Mouse (Mus musculus): ENCODE results near the gene Ddx58. TPM values are rescaled to one million over a fixed set of nuclear protein-coding genes. Genes with fewer than 3 reads are reported as not detected.

Gene Ddx58
- polyA plus RNA-seq, 1 experiment from 2014 or later = 3.7 TPM

DNA sequence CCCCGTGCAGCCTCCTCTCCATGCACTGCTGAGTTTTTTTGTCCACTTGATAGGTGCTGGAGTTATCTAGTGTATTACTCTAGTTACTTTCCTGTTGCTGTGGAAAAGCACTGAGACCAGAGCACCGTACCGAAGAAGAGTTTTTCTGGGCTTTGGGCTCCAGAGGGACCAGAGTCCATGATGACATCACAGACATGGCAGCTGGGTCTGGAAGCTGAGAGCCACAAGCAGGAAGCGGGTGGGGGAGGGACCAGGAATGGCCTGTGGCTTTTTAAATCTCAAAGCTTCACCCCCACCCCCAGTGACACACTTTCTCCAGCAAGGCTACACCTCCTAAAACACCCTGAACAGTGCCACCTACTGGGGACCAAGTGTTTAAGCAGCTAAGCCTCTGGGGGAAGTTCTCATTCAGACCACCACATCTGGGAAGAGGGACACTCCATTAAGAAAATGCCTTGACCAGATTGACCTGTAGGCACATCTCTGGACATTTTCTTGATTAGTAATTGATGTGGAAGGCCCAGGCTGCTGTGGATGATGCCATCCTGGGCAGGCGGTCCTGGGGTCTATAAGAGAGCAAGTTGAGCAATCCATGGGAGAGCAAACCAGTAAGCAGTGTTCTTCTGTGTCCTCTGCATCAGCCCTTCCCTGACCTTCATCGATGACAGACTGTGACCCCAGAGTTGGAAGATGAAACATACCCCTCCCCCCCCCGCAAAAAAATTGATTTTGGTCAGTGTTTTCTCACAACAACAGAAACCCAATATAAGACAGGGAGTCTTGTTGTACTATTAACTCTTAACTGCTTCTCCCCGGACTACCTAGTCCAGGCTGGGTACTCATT is 78.8 kb downstream of the Ddx58 start:
- H3K4me3 ChIP-seq (replicated peaks; ENCODE audit: low read depth, low read length) = no peak overlapping the region
- ATAC-seq (ENCODE audit: low FRiP score, low TSS enrichment) = no peak
- 96% methylated on average over 8 of the region's 8 CpGs for WGBS
- 0 out of 2 replicates have a peak, but pooled peaks cover 3% of the 10 kb centered on the region for H3K4me1 ChIP-seq (ENCODE audit: control insufficient read depth, insufficient read depth, low read length)
- DNase-seq = no peak
- H3K9ac ChIP-seq (replicated peaks; ENCODE audit: low read length) = no peak overlapping the region
- H3K27me3 ChIP-seq (ENCODE audit: control insufficient read depth, insufficient read depth, low read length) = no peaks in the 10 kb centered on the region
- peaks cover 11% of the 10 kb centered on the region; the same call in 1 of the 2 replicates for H3K36me3 ChIP-seq (ENCODE audit: control insufficient read depth, insufficient read depth, low read length)
- H3K27ac ChIP-seq (replicated peaks; ENCODE audit: low read depth, low read length) = no peak overlapping the region
- no peaks in the 10 kb centered on the region for H3K9me3 ChIP-seq (ENCODE audit: control insufficient read depth, low read length)
- no peak overlapping the region for H3K4me2 ChIP-seq (ENCODE audit: low read length)

GRCm38 (mm10) chr4:40158224-40158540 is 81.4 kb downstream of the Ddx58 start:
- Histone ChIP-seq H3K9ac (replicated peaks; ENCODE audit: low read length) (no peak overlapping the region), H3K27ac (replicated peaks; ENCODE audit: low read depth, low read length) (no peak overlapping the region), H3K36me3 (ENCODE audit: control insufficient read depth, insufficient read depth, low read length) (no peaks in the 10 kb centered on the region), H3K27me3 (ENCODE audit: control insufficient read depth, insufficient read depth, low read length) (no peaks in the 10 kb centered on the region), H3K4me1 (ENCODE audit: control insufficient read depth, insufficient read depth, low read length) (0 out of 2 replicates have a peak, but pooled peaks cover 3% of the 10 kb centered on the region), H3K4me2 (ENCODE audit: low read length) (no peak overlapping the region), H3K4me3 (replicated peaks; ENCODE audit: low read depth, low read length) (no peak overlapping the region), H3K9me3 (ENCODE audit: control insufficient read depth, low read length) (no peaks in the 10 kb centered on the region)
- ATAC-seq (ENCODE audit: low FRiP score, low TSS enrichment) (no peak), DNase-seq (no peak)
- 90% methylated on average over 5 of the region's 5 CpGs for WGBS

DNA sequence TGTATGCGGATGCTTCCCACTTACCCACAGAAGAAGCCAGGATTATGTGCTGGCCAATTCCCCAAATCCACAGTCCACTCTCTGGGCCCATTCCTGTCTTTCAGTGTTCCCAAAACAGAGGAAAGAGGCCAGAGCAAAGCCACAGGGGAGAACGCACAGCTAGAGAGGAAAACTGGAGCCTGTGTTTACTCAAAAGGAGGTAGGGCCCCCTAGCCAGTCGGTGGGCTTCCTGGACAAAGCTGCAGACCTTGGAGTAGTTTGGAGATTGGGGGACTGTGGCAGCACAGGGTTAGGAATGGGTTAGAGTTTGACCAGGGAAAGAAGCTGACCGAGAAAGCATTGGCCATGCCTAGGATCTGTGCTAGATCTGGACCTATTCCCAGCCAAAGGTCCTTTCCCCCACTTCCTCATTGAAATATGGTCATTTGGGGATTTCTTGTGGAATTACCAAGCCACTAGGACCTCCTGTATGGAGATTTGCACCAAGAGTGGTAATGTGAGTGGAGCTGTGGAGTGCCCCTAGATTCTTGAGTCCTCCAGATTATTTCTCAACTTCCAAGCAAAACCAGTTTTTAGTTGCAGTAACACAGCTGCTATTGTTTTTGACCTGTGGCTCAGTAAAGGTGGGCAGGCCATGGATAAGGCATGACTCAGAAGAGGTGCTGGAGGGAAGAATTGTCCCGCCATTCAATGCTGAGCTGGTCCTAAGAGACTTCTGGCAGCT is 82.0 kb downstream of the Ddx58 start:
- ATAC-seq (ENCODE audit: low FRiP score, low TSS enrichment) = no peak
- DNase-seq = no peak
- H3K27ac ChIP-seq (replicated peaks; ENCODE audit: low read depth, low read length) = no peak overlapping the region
- H3K36me3 ChIP-seq (ENCODE audit: control insufficient read depth, insufficient read depth, low read length) = no peaks in the 10 kb centered on the region
- WGBS = 91% methylated on average over 5 of the region's 5 CpGs
- H3K4me3 ChIP-seq (replicated peaks; ENCODE audit: low read depth, low read length) = no peak overlapping the region
- no peak overlapping the region for H3K9ac ChIP-seq (replicated peaks; ENCODE audit: low read length)
- H3K4me1 ChIP-seq (ENCODE audit: control insufficient read depth, insufficient read depth, low read length) = 0 out of 2 replicates have a peak, but pooled peaks cover 3% of the 10 kb centered on the region
- H3K27me3 ChIP-seq (ENCODE audit: control insufficient read depth, insufficient read depth, low read length) = no peaks in the 10 kb centered on the region
- H3K9me3 ChIP-seq (ENCODE audit: control insufficient read depth, low read length) = no peaks in the 10 kb centered on the region
- H3K4me2 ChIP-seq (ENCODE audit: low read length) = no peak overlapping the region

DNA sequence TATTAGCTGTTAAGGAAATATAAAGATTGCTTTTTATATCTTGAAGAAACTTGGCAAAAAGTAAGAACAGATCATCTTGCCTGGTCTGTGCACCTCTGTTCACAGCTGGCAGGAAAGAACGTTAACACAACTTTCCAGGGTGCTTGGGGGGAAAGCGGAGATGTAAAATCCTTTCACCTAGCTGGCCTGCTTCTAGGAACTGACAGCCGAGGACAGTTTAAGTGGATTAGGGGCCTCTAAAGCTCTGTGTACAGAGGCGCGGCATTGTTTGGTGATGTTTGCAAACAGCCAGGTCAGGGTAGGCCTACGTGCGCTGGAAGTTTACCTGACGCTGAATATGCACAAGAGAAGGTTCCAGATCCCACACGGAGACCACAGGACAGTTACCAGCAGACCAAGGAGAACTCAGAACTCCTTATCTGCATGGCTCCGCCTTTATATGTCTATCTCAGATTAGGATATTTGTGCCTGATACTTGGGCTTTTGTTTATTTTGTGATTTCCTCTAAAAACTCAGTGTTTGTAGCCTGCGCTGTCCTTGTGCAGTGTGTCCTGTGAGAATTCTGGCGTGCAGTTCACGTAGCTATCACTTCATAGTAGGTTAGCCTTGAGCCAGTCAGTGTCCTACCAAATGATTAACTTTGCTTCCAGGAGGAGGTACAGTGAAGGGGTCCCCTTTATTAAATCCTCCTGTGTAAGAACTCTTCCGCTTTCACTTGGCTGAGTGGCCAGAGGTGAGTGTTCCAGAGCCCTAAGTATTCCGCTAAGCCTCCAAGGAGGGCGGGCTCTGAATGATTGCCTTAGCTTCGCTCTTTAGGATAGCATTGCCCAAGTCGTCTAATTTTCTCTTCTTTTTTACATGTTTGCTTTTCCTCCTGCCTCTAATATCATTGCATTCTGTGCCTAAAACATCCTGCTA is 82.8 kb downstream of the Ddx58 start:
- H3K4me2 ChIP-seq (ENCODE audit: low read length) = no peak overlapping the region
- no peak overlapping the region for H3K4me3 ChIP-seq (replicated peaks; ENCODE audit: low read depth, low read length)
- 72% methylated on average over 18 of the region's 18 CpGs for WGBS
- no peak overlapping the region for H3K9ac ChIP-seq (replicated peaks; ENCODE audit: low read length)
- H3K4me1 ChIP-seq (ENCODE audit: control insufficient read depth, insufficient read depth, low read length) = 0 out of 2 replicates have a peak, but pooled peaks cover 3% of the 10 kb centered on the region
- H3K36me3 ChIP-seq (ENCODE audit: control insufficient read depth, insufficient read depth, low read length) = no peaks in the 10 kb centered on the region
- no peaks in the 10 kb centered on the region for H3K9me3 ChIP-seq (ENCODE audit: control insufficient read depth, low read length)
- no peak for DNase-seq
- no peak overlapping the region for H3K27ac ChIP-seq (replicated peaks; ENCODE audit: low read depth, low read length)
- no peak for ATAC-seq (ENCODE audit: low FRiP score, low TSS enrichment)
- H3K27me3 ChIP-seq (ENCODE audit: control insufficient read depth, insufficient read depth, low read length) = no peaks in the 10 kb centered on the region

DNA sequence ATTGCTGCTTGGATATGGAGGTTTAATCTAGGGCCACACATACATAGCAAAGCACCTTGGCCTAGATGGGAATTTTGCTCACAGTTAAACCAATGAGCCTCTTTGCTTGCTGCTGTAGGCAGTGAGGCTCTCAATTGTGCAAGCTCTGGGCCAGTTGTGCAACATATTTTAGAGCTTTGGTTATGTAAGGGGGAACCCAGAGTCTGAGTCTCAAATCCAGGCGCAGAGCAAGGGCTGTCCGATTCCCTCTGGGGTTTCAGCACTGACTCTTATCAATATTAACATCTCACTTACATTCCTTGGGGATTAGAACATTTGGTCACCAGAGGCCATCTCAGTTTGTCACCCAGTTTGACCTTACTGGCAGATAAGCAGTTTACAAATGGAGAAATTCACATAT is 83.5 kb downstream of the Ddx58 start:
- no peak for DNase-seq
- no peaks in the 10 kb centered on the region for H3K27me3 ChIP-seq (ENCODE audit: control insufficient read depth, insufficient read depth, low read length)
- 0 out of 2 replicates have a peak, but pooled peaks cover 3% of the 10 kb centered on the region for H3K4me1 ChIP-seq (ENCODE audit: control insufficient read depth, insufficient read depth, low read length)
- no peak overlapping the region for H3K4me2 ChIP-seq (ENCODE audit: low read length)
- H3K9ac ChIP-seq (replicated peaks; ENCODE audit: low read length) = no peak overlapping the region
- H3K36me3 ChIP-seq (ENCODE audit: control insufficient read depth, insufficient read depth, low read length) = no peaks in the 10 kb centered on the region
- H3K27ac ChIP-seq (replicated peaks; ENCODE audit: low read depth, low read length) = no peak overlapping the region
- 78% methylated on average over 2 of the region's 2 CpGs for WGBS
- no peak for ATAC-seq (ENCODE audit: low FRiP score, low TSS enrichment)
- H3K4me3 ChIP-seq (replicated peaks; ENCODE audit: low read depth, low read length) = no peak overlapping the region
- H3K9me3 ChIP-seq (ENCODE audit: control insufficient read depth, low read length) = no peaks in the 10 kb centered on the region

DNA sequence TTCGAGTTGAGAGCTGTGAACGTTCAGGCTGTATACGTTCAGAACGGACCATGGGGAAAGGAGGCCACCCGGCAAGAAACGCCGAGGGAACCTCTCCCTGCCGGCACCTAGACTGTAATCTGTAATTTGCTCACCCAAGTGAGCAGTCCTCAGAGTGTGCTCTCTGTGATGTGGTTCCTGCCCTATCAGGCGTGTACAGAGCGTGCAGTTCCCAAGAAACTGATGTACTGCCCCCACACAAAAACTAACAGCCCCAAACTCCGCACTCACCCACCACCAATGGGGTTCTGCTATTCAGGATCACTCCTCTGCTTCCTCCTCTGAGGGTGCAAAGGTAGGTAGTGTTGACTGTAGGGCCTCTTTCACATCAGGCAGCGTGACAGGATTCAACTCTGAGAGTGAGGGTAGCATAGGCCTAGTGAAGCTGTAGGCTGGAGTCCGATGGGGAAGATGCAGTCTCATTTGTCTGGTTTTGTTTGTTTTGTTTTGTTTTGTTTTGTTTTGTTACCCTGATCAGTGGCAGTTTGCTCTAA is 84.1 kb downstream of the Ddx58 start:
- 93% methylated on average over 13 of the region's 13 CpGs for WGBS

GRCm38 (mm10) chr4:40154751-40155150 is 84.9 kb downstream of the Ddx58 start:
- 92% methylated on average over 4 of the region's 4 CpGs for WGBS
- H3K4me1 ChIP-seq (ENCODE audit: control insufficient read depth, insufficient read depth, low read length) = 0 out of 2 replicates have a peak, but pooled peaks cover 3% of the 10 kb centered on the region
- DNase-seq = no peak

More for the DNA sequence above, 84.1 kb downstream of the Ddx58 start:
- Histone ChIP-seq H3K9ac (replicated peaks; ENCODE audit: low read length) (no peak overlapping the region), H3K27ac (replicated peaks; ENCODE audit: low read depth, low read length) (no peak overlapping the region), H3K4me3 (replicated peaks; ENCODE audit: low read depth, low read length) (no peak overlapping the region), H3K27me3 (ENCODE audit: control insufficient read depth, insufficient read depth, low read length) (no peaks in the 10 kb centered on the region), H3K9me3 (ENCODE audit: control insufficient read depth, low read length) (no peaks in the 10 kb centered on the region), H3K4me2 (ENCODE audit: low read length) (no peak overlapping the region), H3K4me1 (ENCODE audit: control insufficient read depth, insufficient read depth, low read length) (0 out of 2 replicates have a peak, but pooled peaks cover 3% of the 10 kb centered on the region), H3K36me3 (ENCODE audit: control insufficient read depth, insufficient read depth, low read length) (no peaks in the 10 kb centered on the region)
- no peak for ATAC-seq (ENCODE audit: low FRiP score, low TSS enrichment)
- no peak for DNase-seq

More at GRCm38 (mm10) chr4:40154751-40155150, 84.9 kb downstream of the Ddx58 start:
- ATAC-seq (ENCODE audit: low FRiP score, low TSS enrichment) = no peak
- H3K27me3 ChIP-seq (ENCODE audit: control insufficient read depth, insufficient read depth, low read length) = no peaks in the 10 kb centered on the region
- no peaks in the 10 kb centered on the region for H3K9me3 ChIP-seq (ENCODE audit: control insufficient read depth, low read length)
- H3K27ac ChIP-seq (replicated peaks; ENCODE audit: low read depth, low read length) = no peak overlapping the region
- no peak overlapping the region for H3K4me2 ChIP-seq (ENCODE audit: low read length)
- H3K4me3 ChIP-seq (replicated peaks; ENCODE audit: low read depth, low read length) = no peak overlapping the region
- no peak overlapping the region for H3K9ac ChIP-seq (replicated peaks; ENCODE audit: low read length)
- no peaks in the 10 kb centered on the region for H3K36me3 ChIP-seq (ENCODE audit: control insufficient read depth, insufficient read depth, low read length)
